Mouse (Mus musculus) left cerebral cortex, postnatal 14 days (tissue): Measurements from ENCODE around the gene Ninj1. TPM values are rescaled to one million over a fixed set of nuclear protein-coding genes. Genes with fewer than 3 reads are reported as not detected.

Source experiments
- DNase-seq, 2 experiments: peaks; one replicate each; pipeline ENCODE4 v3.0.0; 2021 to 2022; ENCODE audit warnings: low spot score in 2 of 2, mixed read lengths in 1 of 2
- intact Hi-C: fragments of 180-260 bp; cut with DNase I; formaldehyde crosslinking; loops from one replicate; pipeline ENCODE4 v1.15.1; 2025
- total RNA-seq, 2 experiments: library from RNA; stranded (reverse); gene quantifications; 2 replicates each; pipeline ENCODE4 v1.2.3; 2021

The Ninj1 gene
- total RNA-seq, 2 experiments from 2014 or later: 19.5 to 28.5 TPM

- intact Hi-C loops: no loop called here
- peak; percentile 87 to 90 for DNase-seq
These were observed 28.4 kb downstream of the Ninj1 start, which contains the start of gene Card19 for GRCm38 (mm10) chr13:49215504-49216219. Card19 (minus strand) TSS chr13:49216037.

GRCm38 (mm10) chr13:49216220-49216552 lies 28.9 kb downstream of the Ninj1 start:
- DNase-seq: no peak
- intact Hi-C loops: no loop called here

GRCm38 (mm10) chr13:49216808-49217561 lies 29.7 kb downstream of the Ninj1 start:
- DNase-seq: no peak

GRCm38 (mm10) chr13:49218651-49219050 lies 31.4 kb downstream of the Ninj1 start:
- no peak for DNase-seq
- intact Hi-C loops: no loop called here

More at GRCm38 (mm10) chr13:49216808-49217561, 29.7 kb downstream of the Ninj1 start:
- intact Hi-C loops: no loop called here

- intact Hi-C loops: no loop called here
These were observed 32.1 kb downstream of the Ninj1 start for GRCm38 (mm10) chr13:49219367-49219766.

GRCm38 (mm10) chr13:49220912-49221311 lies 33.6 kb downstream of the Ninj1 start:
- no peak for DNase-seq
- intact Hi-C loops: no loop called here

More at GRCm38 (mm10) chr13:49219367-49219766, 32.1 kb downstream of the Ninj1 start:
- DNase-seq: no peak

GRCm38 (mm10) chr13:49224314-49224713 lies 37.0 kb downstream of the Ninj1 start:
- DNase-seq: no peak
- intact Hi-C loops: no loop called here

- no peak for DNase-seq
- intact Hi-C loops: no loop called here
These were observed 37.4 kb downstream of the Ninj1 start for GRCm38 (mm10) chr13:49224729-49225128.

GRCm38 (mm10) chr13:49225159-49225558 lies 37.9 kb downstream of the Ninj1 start:
- DNase-seq: no peak
- intact Hi-C loops: no loop called here

GRCm38 (mm10) chr13:49225633-49226032 lies 38.3 kb downstream of the Ninj1 start:
- DNase-seq: no peak
- intact Hi-C loops: no loop called here

- no peak for DNase-seq
- intact Hi-C loops: no loop called here
These were observed 46.7 kb downstream of the Ninj1 start for GRCm38 (mm10) chr13:49233792-49234572.

GRCm38 (mm10) chr13:49234711-49235110 lies 47.4 kb downstream of the Ninj1 start:
- intact Hi-C loops: no loop called here
- no peak for DNase-seq

- DNase-seq: no peak
- intact Hi-C loops: no loop called here
These were observed 50.3 kb downstream of the Ninj1 start for GRCm38 (mm10) chr13:49237617-49238016.

- intact Hi-C loops: no loop called here
- DNase-seq: no peak
These were observed 51.5 kb downstream of the Ninj1 start for GRCm38 (mm10) chr13:49238737-49239136.

GRCm38 (mm10) chr13:49242321-49243065 lies 55.2 kb downstream of the Ninj1 start:
- peak; percentile 22 to 36 for DNase-seq
- intact Hi-C loops: no loop called here

- intact Hi-C loops: no loop called here
These were observed 56.2 kb downstream of the Ninj1 start for GRCm38 (mm10) chr13:49243492-49243891.

GRCm38 (mm10) chr13:49245251-49245650 lies 58.0 kb downstream of the Ninj1 start:
- intact Hi-C loops: no loop called here
- DNase-seq: no peak

More at GRCm38 (mm10) chr13:49243492-49243891, 56.2 kb downstream of the Ninj1 start:
- no peak for DNase-seq
